Comparison of ENCODE assay signal across 9 mouse cellular contexts in the genomic region with DNA sequence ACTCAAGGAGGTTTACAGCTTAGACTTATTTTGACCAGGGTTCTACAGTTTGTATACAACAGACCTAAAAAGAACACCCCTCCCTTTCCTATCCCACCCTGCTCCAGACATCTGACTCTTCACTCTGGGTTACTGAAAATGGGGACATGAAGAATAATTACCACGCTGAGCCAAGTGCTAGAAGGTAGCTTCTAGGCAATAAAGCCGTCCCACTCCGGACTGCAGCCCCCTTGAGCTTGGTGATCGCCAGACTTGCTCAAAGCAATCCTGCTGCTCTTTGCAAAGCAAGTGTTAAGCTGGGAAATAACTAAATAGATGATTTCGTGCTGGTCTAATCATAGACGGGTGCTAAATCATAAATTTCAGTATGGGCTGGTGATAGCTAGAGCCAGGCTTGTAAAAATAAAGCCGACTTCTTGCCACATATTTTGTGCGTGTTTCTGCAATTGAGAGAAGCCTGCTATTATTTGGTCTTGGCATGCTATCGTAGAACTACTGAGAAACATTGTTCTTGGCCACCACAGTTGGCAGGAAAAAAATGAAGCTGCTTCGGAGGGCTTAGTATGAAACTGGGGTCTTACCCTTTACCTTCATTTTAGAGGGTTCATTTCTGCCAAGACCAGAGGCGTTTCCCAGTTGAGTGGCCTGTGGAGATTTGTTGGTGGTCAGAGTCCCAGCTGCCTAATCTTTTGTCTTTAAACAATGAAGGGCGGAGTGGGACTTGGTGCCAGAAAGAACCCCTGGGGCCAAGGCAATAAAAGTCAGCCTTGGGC. TPM values are rescaled to one million over a fixed set of nuclear protein-coding genes. Genes with fewer than 3 reads are reported as not detected.
A peak's percentile ranks its signal among the peaks of the same experiment; 100 is the strongest.
DNase-seq lines count a peak whose midpoint lies in the region; ATAC-seq lines count a peak whose summit lies in the region.
"Had no signal": no experiment of that assay in that cellular context is flagged by ENCODE, and none has a peak within 500 bp of the region (broad histone marks: within the 10 kb centered on the region; RNA-seq: fewer than 3 reads in every experiment).

No protein-coding gene starts in this region.

- H3K9ac ChIP-seq in forebrain, embryonic 12.5 days = no peak overlapping the region
- H3K9ac ChIP-seq in heart, embryonic 13.5 days = no peak overlapping the region
- H3K9ac ChIP-seq: embryonic facial prominence, embryonic 15.5 days had no signal

- H3K36me3 ChIP-seq in forebrain, embryonic 10.5 days (replicated peaks) = no peaks in the 10 kb centered on the region
- no peaks in the 10 kb centered on the region for H3K36me3 ChIP-seq in forebrain, embryonic 12.5 days (replicated peaks)
- no peaks in the 10 kb centered on the region for H3K36me3 ChIP-seq in heart, embryonic 13.5 days
- no peaks in the 10 kb centered on the region for H3K36me3 ChIP-seq in midbrain, embryonic 10.5 days
- H3K36me3 ChIP-seq: embryonic facial prominence, embryonic 15.5 days had no signal

- no peak overlapping the region for H3K4me2 ChIP-seq in forebrain, embryonic 12.5 days
- H3K4me2 ChIP-seq in heart, embryonic 13.5 days = no peak overlapping the region
- H3K4me2 ChIP-seq: embryonic facial prominence, embryonic 15.5 days had no signal

- DNase-seq in forebrain, embryonic 10.5 days (ENCODE audit: extremely low spot score, low spot score) = peak; percentile 33
- DNase-seq in WW6 (ENCODE audit: low read depth, low spot score) (peak; percentile 58), liver (no peak)
- peak; percentile 21 for DNase-seq in midbrain, embryonic 10.5 days (ENCODE audit: low spot score)
- DNase-seq in layer of hippocampus, adult 9-11 months = no peak
- no peak for DNase-seq in frontal cortex, adult 2 months (ENCODE audit: extremely low spot score in 1 of 2, low spot score in 1 of 2)

- H3K4me1 ChIP-seq in forebrain, embryonic 10.5 days = peaks cover 16% of the 10 kb centered on the region
- peaks cover 13% of the 10 kb centered on the region for H3K4me1 ChIP-seq in forebrain, embryonic 12.5 days
- H3K4me1 ChIP-seq in heart, embryonic 13.5 days = no peaks in the 10 kb centered on the region
- peaks cover 14% of the 10 kb centered on the region for H3K4me1 ChIP-seq in midbrain, embryonic 10.5 days

- H3K4me3 ChIP-seq in forebrain, embryonic 10.5 days = no peak overlapping the region
- no peak overlapping the region for H3K4me3 ChIP-seq in forebrain, embryonic 12.5 days (replicated peaks)
- H3K4me3 ChIP-seq in heart, embryonic 13.5 days = no peak overlapping the region
- H3K4me3 ChIP-seq in midbrain, embryonic 10.5 days = 0 out of 2 replicates have a peak overlapping the region, but pooled peaks have one; percentile 9
- H3K4me3 ChIP-seq: embryonic facial prominence, embryonic 15.5 days had no signal

- WGBS in forebrain, embryonic 10.5 days = 38% methylated on average over 12 of the region's 12 CpGs
- 24% methylated on average over 12 of the region's 12 CpGs for WGBS in forebrain, embryonic 12.5 days
- WGBS in heart, embryonic 13.5 days = 60% methylated on average over 12 of the region's 12 CpGs
- WGBS in midbrain, embryonic 10.5 days = 35% methylated on average over 12 of the region's 12 CpGs

- ATAC-seq in forebrain, embryonic 12.5 days (ENCODE audit: low FRiP score) = no peak
- ATAC-seq in heart, embryonic 13.5 days (ENCODE audit: extremely low read depth, insufficient number of reproducible peaks, low FRiP score, low TSS enrichment) = no peak; the same call in 1 of the 2 replicates

- H3K27me3 ChIP-seq in forebrain, embryonic 10.5 days (ENCODE audit: poor library complexity, severe bottlenecking) = peaks cover 40% of the 10 kb centered on the region
- H3K27me3 ChIP-seq in forebrain, embryonic 12.5 days = no peaks in the 10 kb centered on the region
- H3K27me3 ChIP-seq in heart, embryonic 13.5 days (replicated peaks) = no peaks in the 10 kb centered on the region
- peaks cover 28% of the 10 kb centered on the region; the same call in 1 of the 2 replicates for H3K27me3 ChIP-seq in midbrain, embryonic 10.5 days (ENCODE audit: low read depth, poor library complexity, severe bottlenecking)
- H3K27me3 ChIP-seq: embryonic facial prominence, embryonic 15.5 days had no signal

- H3K9me3 ChIP-seq in forebrain, embryonic 10.5 days = no peaks in the 10 kb centered on the region
- H3K9me3 ChIP-seq in forebrain, embryonic 12.5 days = no peaks in the 10 kb centered on the region
- H3K9me3 ChIP-seq in heart, embryonic 13.5 days = no peaks in the 10 kb centered on the region
- no peaks in the 10 kb centered on the region for H3K9me3 ChIP-seq in midbrain, embryonic 10.5 days (replicated peaks)
- H3K9me3 ChIP-seq: embryonic facial prominence, embryonic 15.5 days had no signal

- H3K27ac ChIP-seq in forebrain, embryonic 10.5 days = no peak overlapping the region
- no peak overlapping the region for H3K27ac ChIP-seq in forebrain, embryonic 12.5 days
- 0 out of 2 replicates have a peak overlapping the region, but pooled peaks have one; percentile 24 for H3K27ac ChIP-seq in heart, embryonic 13.5 days (replicated peaks)
- no peak overlapping the region; the same call in 1 of the 2 replicates for H3K27ac ChIP-seq in midbrain, embryonic 10.5 days (replicated peaks)

RNA-seq across cellular contexts. Expression of gene Kitl, which starts 50.3 kb away (rescaled TPM):
- 15.6 and 16.0 TPM in 2 replicates for polyA plus RNA-seq in forebrain, embryonic 10.5 days (2016; fragmentation: Nextera tagmentation; extraction: Ambion mirVana)
- 15.8 and 22.8 TPM in 2 replicates for polyA plus RNA-seq in forebrain, embryonic 12.5 days (2016; fragmentation: Nextera tagmentation; extraction: Ambion mirVana)
- 11.4 and 11.7 TPM in 2 replicates for polyA plus RNA-seq in heart, embryonic 13.5 days (2015; fragmentation: Nextera tagmentation; extraction: Ambion mirVana)
- polyA plus RNA-seq in midbrain, embryonic 10.5 days (2016; fragmentation: Nextera tagmentation; extraction: Ambion mirVana) = 10.5 and 11.9 TPM in 2 replicates
- polyA plus RNA-seq in frontal cortex, adult 2 months (2012; rRNA removed) = 21.0 and 23.0 TPM in 2 replicates

Comparison
In these comparisons a context has a peak if more than half of its experiments do, and no peak if none do; other contexts are left out.
1. DNase-seq: peak in forebrain, embryonic 10.5 days (single experiment), WW6 (single experiment) and midbrain, embryonic 10.5 days (single experiment); none in layer of hippocampus, adult 9-11 months (single experiment), liver (single experiment) and frontal cortex, adult 2 months (0 of 2).